Mouse (Mus musculus): Measurements from ENCODE around the gene Pdk2. TPM values are rescaled to one million over a fixed set of nuclear protein-coding genes. Genes with fewer than 3 reads are reported as not detected.

Gene Pdk2
- polyA plus RNA-seq, 1 experiment from 2014 or later = 15.2 TPM

GRCm38 (mm10) chr11:95053062-95053461 lies 11.9 kb upstream of the Pdk2 start:
- Histone ChIP-seq H3K9me3 (no peaks in the 10 kb centered on the region), H3K4me3 (no peak overlapping the region), H3K4me1 (replicated peaks) (peaks cover 8% of the 10 kb centered on the region), H3K27me3 (ENCODE audit: insufficient read depth, poor library complexity, severe bottlenecking) (peaks cover 26% of the 10 kb centered on the region), H3K36me3 (0 out of 2 replicates have a peak, but pooled peaks cover 7% of the 10 kb centered on the region), H3K27ac (no peak overlapping the region)
- WGBS = 80% methylated on average over 9 of the region's 9 CpGs
- DNase-seq (ENCODE audit: low spot score) = no peak

- no peak overlapping the region for H3K4me3 ChIP-seq
- H3K27ac ChIP-seq = no peak overlapping the region
- H3K27me3 ChIP-seq (ENCODE audit: insufficient read depth, poor library complexity, severe bottlenecking) = 0 out of 2 replicates have a peak, but pooled peaks cover 11% of the 10 kb centered on the region
- H3K4me1 ChIP-seq (replicated peaks) = peaks cover 4% of the 10 kb centered on the region; the same call in 1 of the 2 replicates
- H3K9me3 ChIP-seq = no peaks in the 10 kb centered on the region
- DNase-seq (ENCODE audit: low spot score) = peak; percentile 62
- WGBS = 63% methylated on average over 9 of the region's 9 CpGs
- no peaks in the 10 kb centered on the region for H3K36me3 ChIP-seq
These were observed 6.0 kb upstream of the Pdk2 start for GRCm38 (mm10) chr11:95046980-95047680.

GRCm38 (mm10) chr11:95044185-95044870 lies 3.2 kb upstream of the Pdk2 start:
- H3K27ac ChIP-seq = 0 out of 2 replicates have a peak overlapping the region, but pooled peaks have one; percentile 5

GRCm38 (mm10) chr11:95043608-95044007 lies 2.5 kb upstream of the Pdk2 start:
- Histone ChIP-seq H3K27ac (no peak overlapping the region), H3K4me3 (no peak overlapping the region), H3K36me3 (no peaks in the 10 kb centered on the region), H3K4me1 (replicated peaks) (peaks cover 30% of the 10 kb centered on the region), H3K27me3 (ENCODE audit: insufficient read depth, poor library complexity, severe bottlenecking) (peaks cover 28% of the 10 kb centered on the region), H3K9me3 (no peaks in the 10 kb centered on the region)
- 58% methylated on average over 7 of the region's 7 CpGs for WGBS
- DNase-seq (ENCODE audit: low spot score) = no peak

More at GRCm38 (mm10) chr11:95044185-95044870, 3.2 kb upstream of the Pdk2 start:
- peaks cover 25% of the 10 kb centered on the region for H3K4me1 ChIP-seq (replicated peaks)
- WGBS = 57% methylated on average over 13 of the region's 13 CpGs
- H3K9me3 ChIP-seq = no peaks in the 10 kb centered on the region
- no peak for DNase-seq (ENCODE audit: low spot score)
- H3K4me3 ChIP-seq = no peak overlapping the region
- no peaks in the 10 kb centered on the region for H3K36me3 ChIP-seq
- H3K27me3 ChIP-seq (ENCODE audit: insufficient read depth, poor library complexity, severe bottlenecking) = peaks cover 25% of the 10 kb centered on the region

GRCm38 (mm10) chr11:95043060-95043459 lies 1.9 kb upstream of the Pdk2 start:
- H3K36me3 ChIP-seq = no peaks in the 10 kb centered on the region
- H3K4me1 ChIP-seq (replicated peaks) = peaks cover 30% of the 10 kb centered on the region
- no peaks in the 10 kb centered on the region for H3K9me3 ChIP-seq
- no peak overlapping the region for H3K27ac ChIP-seq
- H3K27me3 ChIP-seq (ENCODE audit: insufficient read depth, poor library complexity, severe bottlenecking) = peaks cover 28% of the 10 kb centered on the region
- WGBS = 83% methylated on average over 4 of the region's 4 CpGs
- no peak overlapping the region for H3K4me3 ChIP-seq
- DNase-seq (ENCODE audit: low spot score) = no peak

- WGBS = under 1% methylated on average over 11 of the region's 11 CpGs
- peaks cover 33% of the 10 kb centered on the region for H3K4me1 ChIP-seq (replicated peaks)
- no peaks in the 10 kb centered on the region for H3K9me3 ChIP-seq
- no peaks in the 10 kb centered on the region for H3K36me3 ChIP-seq
- H3K27ac ChIP-seq = no peak overlapping the region
- peak overlapping the region; percentile 80 for H3K4me3 ChIP-seq
- peak; percentile 85 for DNase-seq (ENCODE audit: low spot score)
- peaks cover 28% of the 10 kb centered on the region for H3K27me3 ChIP-seq (ENCODE audit: insufficient read depth, poor library complexity, severe bottlenecking)
These were observed 942 bp upstream of the Pdk2 start for GRCm38 (mm10) chr11:95042096-95042495.

GRCm38 (mm10) chr11:95040491-95041138 lies 539 bp downstream of the Pdk2 start:
- peak overlapping the region; percentile 84 for H3K27ac ChIP-seq

GRCm38 (mm10) chr11:95039766-95040165 lies 1.4 kb downstream of the Pdk2 start:
- peak overlapping the region; percentile 80; the same call in 1 of the 2 replicates for H3K4me3 ChIP-seq

More at GRCm38 (mm10) chr11:95040491-95041138, 539 bp downstream of the Pdk2 start:
- Histone ChIP-seq H3K4me3 (peak overlapping the region; percentile 80), H3K27me3 (ENCODE audit: insufficient read depth, poor library complexity, severe bottlenecking) (peaks cover 29% of the 10 kb centered on the region), H3K4me1 (replicated peaks) (peaks cover 37% of the 10 kb centered on the region), H3K36me3 (no peaks in the 10 kb centered on the region), H3K9me3 (no peaks in the 10 kb centered on the region)
- peak; percentile 22 for DNase-seq (ENCODE audit: low spot score)
- WGBS = 2% methylated on average over 20 of the region's 20 CpGs

GRCm38 (mm10) chr11:95038818-95039655 lies 2.1 kb downstream of the Pdk2 start:
- H3K9me3 ChIP-seq = no peaks in the 10 kb centered on the region
- no peaks in the 10 kb centered on the region for H3K36me3 ChIP-seq
- H3K27ac ChIP-seq = no peak overlapping the region
- 85% methylated on average over 13 of the region's 13 CpGs for WGBS
- no peak for DNase-seq (ENCODE audit: low spot score)
- H3K4me3 ChIP-seq = no peak overlapping the region
- peaks cover 40% of the 10 kb centered on the region for H3K4me1 ChIP-seq (replicated peaks)
- H3K27me3 ChIP-seq (ENCODE audit: insufficient read depth, poor library complexity, severe bottlenecking) = peaks cover 19% of the 10 kb centered on the region

More at GRCm38 (mm10) chr11:95039766-95040165, 1.4 kb downstream of the Pdk2 start:
- no peaks in the 10 kb centered on the region for H3K36me3 ChIP-seq
- peaks cover 22% of the 10 kb centered on the region for H3K27me3 ChIP-seq (ENCODE audit: insufficient read depth, poor library complexity, severe bottlenecking)
- DNase-seq (ENCODE audit: low spot score) = no peak
- H3K27ac ChIP-seq = no peak overlapping the region
- no peaks in the 10 kb centered on the region for H3K9me3 ChIP-seq
- H3K4me1 ChIP-seq (replicated peaks) = peaks cover 41% of the 10 kb centered on the region
- 82% methylated on average over 4 of the region's 4 CpGs for WGBS

GRCm38 (mm10) chr11:95038156-95038817 lies 2.9 kb downstream of the Pdk2 start:
- Histone ChIP-seq H3K27ac (0 out of 2 replicates have a peak overlapping the region, but pooled peaks have one; percentile 6), H3K36me3 (no peaks in the 10 kb centered on the region), H3K9me3 (no peaks in the 10 kb centered on the region), H3K27me3 (ENCODE audit: insufficient read depth, poor library complexity, severe bottlenecking) (peaks cover 22% of the 10 kb centered on the region), H3K4me1 (replicated peaks) (peaks cover 44% of the 10 kb centered on the region), H3K4me3 (no peak overlapping the region)
- no peak for DNase-seq (ENCODE audit: low spot score)
- WGBS = 74% methylated on average over 14 of the region's 14 CpGs

- H3K27me3 ChIP-seq (ENCODE audit: insufficient read depth, poor library complexity, severe bottlenecking) = peaks cover 27% of the 10 kb centered on the region
- DNase-seq (ENCODE audit: low spot score) = no peak
- no peak overlapping the region for H3K4me3 ChIP-seq
- H3K9me3 ChIP-seq = no peaks in the 10 kb centered on the region
- H3K36me3 ChIP-seq = no peaks in the 10 kb centered on the region
- peaks cover 44% of the 10 kb centered on the region for H3K4me1 ChIP-seq (replicated peaks)
- 60% methylated on average over 6 of the region's 6 CpGs for WGBS
- H3K27ac ChIP-seq = 0 out of 2 replicates have a peak overlapping the region, but pooled peaks have one; percentile 40
These were observed 3.8 kb downstream of the Pdk2 start for GRCm38 (mm10) chr11:95037306-95037705.

Measured in hindbrain, embryonic 10.5 days (tissue).